Comparison of ENCODE assay signal across 1 mouse cellular context in the genomic region with DNA sequence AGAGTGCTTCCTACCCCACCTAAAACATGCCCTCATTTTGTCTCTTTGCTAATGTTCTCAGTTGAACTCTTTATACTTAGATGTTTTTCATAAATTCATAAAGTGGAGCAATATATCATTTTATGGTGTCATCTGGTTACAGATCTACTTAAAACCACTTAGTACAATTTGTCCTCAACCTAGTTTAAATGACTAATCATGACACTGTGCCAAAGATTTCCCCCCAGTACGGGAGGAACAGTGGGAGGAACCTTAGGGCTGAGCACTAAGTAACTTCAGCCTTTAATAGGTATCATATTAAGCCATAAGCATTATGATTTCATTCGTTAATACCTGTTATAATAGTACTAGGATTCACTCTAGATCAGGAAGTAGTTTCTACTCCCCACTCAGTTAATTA.
TF ChIP-seq lines count a peak whose summit lies in the region.

No protein-coding gene starts in this region.

TF ChIP-seq in MEL, 35 proteins besides CTCF, POLR2A, EP300 and RAD21 (continued from another document):
- TF ChIP-seq CHD2 (IDR thresholded peaks at IDR 0.05; ENCODE audit: low read length) (no peak), USF2 (IDR thresholded peaks at IDR 0.05; ENCODE audit: borderline replicate concordance in 1 of 2, insufficient read depth in 1 of 2, low read depth in 1 of 2, low read length in 2 of 2) (no peak), SIN3A (IDR thresholded peaks at IDR 0.05; ENCODE audit: low read length) (no peak), POLR2AphosphoS5 (IDR thresholded peaks at IDR 0.05; ENCODE audit: borderline replicate concordance, low read depth, low read length) (no peak), E2F4 (IDR thresholded peaks at IDR 0.05; ENCODE audit: borderline replicate concordance, low read depth, low read length) (no peak), MAFK (IDR thresholded peaks at IDR 0.05; ENCODE audit: borderline replicate concordance, low read depth, low read length) (no peak), KAT2A (conservative IDR thresholded peaks at IDR 0.05; ENCODE audit: low read depth, low read length) (no peak), MAX (IDR thresholded peaks at IDR 0.05; ENCODE audit: low read length) (no peak), SMC3 (IDR thresholded peaks at IDR 0.05; ENCODE audit: low read depth, low read length) (no peak)
